Mouse (Mus musculus): ENCODE results near the gene Tob2.

DNA sequence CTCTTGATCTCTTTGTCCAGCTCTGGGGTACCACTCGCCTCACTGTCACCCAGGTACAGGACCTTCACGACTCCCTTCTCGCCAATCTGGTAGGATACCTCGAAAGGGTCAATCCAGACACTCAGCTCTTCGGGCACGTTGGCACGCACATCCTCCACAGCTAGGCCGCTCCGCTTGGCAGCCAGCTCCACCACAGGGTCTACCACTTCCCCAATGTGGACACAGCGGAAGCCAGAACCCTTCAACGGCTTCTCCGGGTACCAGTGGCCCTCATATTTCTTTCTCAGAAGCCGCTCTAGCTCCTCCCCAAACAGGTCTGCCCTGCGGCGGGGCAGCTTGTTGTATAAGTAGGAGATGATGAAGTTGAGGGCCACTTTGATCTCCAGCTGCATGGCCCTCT is 7.2 kb downstream of the Tob2 start:
- TF ChIP-seq CTCF (IDR thresholded peaks at IDR 0.05; ENCODE audit: low read depth) (no peak), EP300 (IDR thresholded peaks at IDR 0.05; ENCODE audit: low read depth) (no peak)

Data from liver, postnatal 0 days (tissue).